Mouse (Mus musculus): ENCODE data around the gene 6820408C15Rik.

DNA sequence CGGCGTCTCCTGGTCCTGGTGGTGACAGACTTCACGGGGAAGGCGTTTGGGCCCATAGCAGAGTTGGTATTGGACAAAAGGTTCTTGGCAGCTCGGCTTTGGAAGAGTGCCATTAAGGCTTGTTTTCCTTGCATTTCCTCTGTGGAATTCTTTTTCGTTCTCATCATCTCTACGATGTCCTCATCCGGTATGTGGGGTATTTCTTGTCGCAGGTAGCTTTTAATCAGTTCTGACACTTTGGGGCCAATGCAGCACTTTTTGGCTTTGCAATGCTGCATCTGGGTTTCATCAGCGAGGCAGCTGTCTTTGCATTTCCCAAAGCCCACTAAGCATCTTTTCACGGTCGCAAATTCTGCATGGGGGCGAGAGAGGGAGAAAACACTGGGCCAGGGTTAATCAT, 43.9 kb downstream of the 6820408C15Rik start:
- TF ChIP-seq ZNF384 (IDR thresholded peaks at IDR 0.05; ENCODE audit: low read depth, low read length): no peak
- no peak for TF ChIP-seq ZC3H11A (IDR thresholded peaks at IDR 0.05; ENCODE audit: borderline replicate concordance, low read depth, low read length)

All from ES-E14 (cell line).